Mouse (Mus musculus) hindbrain, embryonic 10.5 days (tissue): ENCODE measurements around the gene Zfp827. TPM values are rescaled to one million over a fixed set of nuclear protein-coding genes. Genes with fewer than 3 reads are reported as not detected.

Experiments
- DNase-seq: peaks from one replicate; pipeline ENCODE4 v3.0.0-alpha.2; 2017; ENCODE audit warnings: low spot score
- H3K27ac ChIP-seq: fragments of 300-500 bp; sonication (generic); 2 replicates; pipeline ENCODE4 v1.5.1; 2016; ENCODE audit warnings: mild to moderate bottlenecking, moderate library complexity
- H3K27me3 ChIP-seq: fragments of 300-500 bp; sonication (generic); 2 replicates; pipeline ENCODE4 v1.6.1; 2016; ENCODE audit warnings: mild to moderate bottlenecking; ENCODE audit not compliant: poor library complexity, insufficient read depth, severe bottlenecking
- H3K36me3 ChIP-seq: fragments of 300-500 bp; sonication (generic); 2 replicates; pipeline ENCODE4 v1.6.1; 2016; ENCODE audit warnings: mild to moderate bottlenecking, moderate library complexity
- H3K4me1 ChIP-seq: fragments of 300-500 bp; sonication (generic); replicated peaks from 2 replicates; pipeline ENCODE4 v1.6.1; 2016; ENCODE audit warnings: mild to moderate bottlenecking
- H3K4me3 ChIP-seq: fragments of 300-500 bp; sonication (generic); 2 replicates; pipeline ENCODE4 v1.5.1; 2016; ENCODE audit warnings: mild to moderate bottlenecking, moderate library complexity
- H3K9me3 ChIP-seq: fragments of 300-500 bp; sonication (generic); 2 replicates; pipeline ENCODE4 v1.6.1; 2016; ENCODE audit warnings: mild to moderate bottlenecking, moderate library complexity
- WGBS: fragments of 180-500 bp; shearing (Covaris S2); methylation state at CpG from one replicate; pipeline ENCODE4 v1.1.7; 2016; 5-methylcytosine and 5-hydroxymethylcytosine counted together
- polyA plus RNA-seq: library from polyadenylated mRNA; unstranded; fragments of >200 nt; fragmentation: Nextera tagmentation; extraction: Ambion mirVana; gene quantifications from 2 replicates; pipeline ENCODE4 v1.2.1, GENCODE M21; 2016

Gene Zfp827
- polyA plus RNA-seq, 1 experiment from 2014 or later: 6.2 TPM

DNA sequence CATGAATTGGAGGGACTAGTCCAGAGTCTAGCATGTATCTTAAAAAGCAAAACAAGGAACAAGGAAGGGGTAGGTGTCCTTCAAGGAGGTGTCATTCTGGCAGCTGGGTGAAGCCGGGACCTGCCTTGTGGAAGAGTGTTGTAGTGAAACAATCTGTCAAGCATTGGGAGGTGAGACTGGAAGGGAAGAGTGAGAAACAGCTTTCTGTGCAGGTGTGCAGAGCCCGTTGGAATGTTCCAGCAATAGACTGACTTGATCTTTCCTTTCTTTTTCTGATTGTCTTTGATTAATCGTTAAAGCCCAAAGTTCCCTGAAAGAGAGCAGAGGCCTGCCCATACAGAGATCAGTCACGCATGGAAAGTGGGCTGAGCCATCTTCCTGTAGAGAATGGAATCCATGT is 125.4 kb downstream of the Zfp827 start:
- H3K4me3 ChIP-seq: no peak overlapping the region
- no peaks in the 10 kb centered on the region for H3K27me3 ChIP-seq
- H3K9me3 ChIP-seq: no peaks in the 10 kb centered on the region
- 0 out of 2 replicates have a peak, but pooled peaks cover 2% of the 10 kb centered on the region for H3K4me1 ChIP-seq
- peaks cover 70% of the 10 kb centered on the region for H3K36me3 ChIP-seq
- 88% methylated on average over 4 of the region's 4 CpGs for whole genome bisulfite sequencing
- no peak for DNase-seq
- no peak overlapping the region for H3K27ac ChIP-seq

DNA sequence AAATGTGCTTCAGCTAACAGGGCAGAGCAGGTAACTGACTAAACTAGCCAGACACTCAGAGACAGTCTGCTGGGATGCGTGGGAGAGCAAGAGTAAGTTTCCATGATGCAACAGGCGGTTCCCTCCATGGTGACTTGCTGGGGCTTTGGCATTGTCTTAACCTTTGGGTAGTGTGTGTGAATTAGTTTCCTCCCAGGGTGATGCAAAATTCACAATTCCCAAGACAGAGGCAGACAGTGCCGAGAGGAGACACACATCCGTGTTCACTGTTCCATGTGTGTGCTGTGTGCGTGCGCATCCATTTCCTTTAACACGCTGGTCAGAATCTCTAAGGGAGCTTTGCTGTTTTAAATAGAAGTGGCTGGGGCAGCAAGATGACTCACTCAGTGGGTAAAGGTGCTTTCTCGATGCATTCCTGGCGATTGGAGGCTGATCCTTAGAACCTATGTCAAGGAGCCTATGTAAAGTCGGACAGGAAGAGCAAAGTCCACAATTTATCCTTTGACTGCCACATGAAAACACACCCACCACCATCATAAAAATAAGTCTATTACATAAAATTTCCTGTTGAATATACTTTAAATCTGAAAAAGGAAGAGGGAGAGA is 127.4 kb downstream of the Zfp827 start:
- 96% methylated on average over 10 of the region's 10 CpGs for WGBS
- peaks cover 2% of the 10 kb centered on the region; the same call in 1 of the 2 replicates for H3K4me1 ChIP-seq
- H3K27me3 ChIP-seq: no peaks in the 10 kb centered on the region
- DNase-seq: no peak
- no peak overlapping the region for H3K4me3 ChIP-seq
- H3K27ac ChIP-seq: no peak overlapping the region
- H3K36me3 ChIP-seq: peaks cover 71% of the 10 kb centered on the region
- H3K9me3 ChIP-seq: no peaks in the 10 kb centered on the region

DNA sequence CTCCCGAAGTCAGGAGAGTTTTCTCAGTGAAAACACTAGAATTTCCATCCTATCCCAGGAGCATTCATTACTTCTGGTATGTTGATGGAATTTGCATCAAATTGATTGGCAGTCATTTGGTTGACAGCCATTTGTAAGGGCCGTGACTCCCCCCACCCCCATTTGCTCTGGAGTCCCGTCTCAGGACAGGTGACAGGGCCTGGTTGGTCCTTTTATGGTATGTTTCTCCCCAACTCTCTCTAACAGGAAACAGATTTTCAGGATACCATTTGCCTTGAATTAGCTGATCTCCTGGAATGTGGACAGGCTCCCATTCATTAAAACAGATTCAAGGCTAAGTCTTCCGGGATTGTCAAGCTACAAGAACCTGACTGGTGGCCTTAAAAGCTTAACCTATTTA is 129.1 kb downstream of the Zfp827 start:
- 73% methylated on average over 4 of the region's 4 CpGs for WGBS
- peaks cover 66% of the 10 kb centered on the region for H3K36me3 ChIP-seq
- peak; percentile 14 for DNase-seq

DNA sequence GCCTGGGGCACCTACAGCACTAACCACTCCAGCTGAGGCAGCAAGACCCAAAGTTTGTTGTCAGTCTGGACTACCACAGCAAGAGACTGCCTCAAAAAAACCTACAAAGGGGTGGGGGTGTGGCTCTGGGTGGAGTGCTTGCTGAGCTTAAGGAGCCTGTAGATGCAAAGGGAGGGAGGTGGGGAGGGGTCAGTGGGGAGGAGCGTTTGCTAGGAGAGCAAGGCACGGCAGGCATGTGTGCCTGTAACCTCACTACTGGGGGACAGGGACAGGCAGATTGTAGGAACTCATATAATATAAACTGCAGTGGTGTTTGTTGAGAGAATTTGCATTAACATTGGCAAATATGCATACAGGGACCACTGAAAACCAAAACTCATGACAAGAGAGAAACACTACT is 130.1 kb downstream of the Zfp827 start:
- no peaks in the 10 kb centered on the region for H3K9me3 ChIP-seq
- DNase-seq: no peak
- WGBS: 46% methylated on average over 2 of the region's 2 CpGs
- no peak overlapping the region for H3K4me3 ChIP-seq
- peaks cover 56% of the 10 kb centered on the region for H3K36me3 ChIP-seq
- H3K27ac ChIP-seq: no peak overlapping the region
- no peaks in the 10 kb centered on the region for H3K27me3 ChIP-seq
- H3K4me1 ChIP-seq: peaks cover 4% of the 10 kb centered on the region; the same call in 1 of the 2 replicates

More for the DNA sequence above, 129.1 kb downstream of the Zfp827 start:
- Histone ChIP-seq H3K27me3 (no peaks in the 10 kb centered on the region), H3K4me3 (no peak overlapping the region), H3K9me3 (no peaks in the 10 kb centered on the region), H3K4me1 (peaks cover 2% of the 10 kb centered on the region; the same call in 1 of the 2 replicates), H3K27ac (no peak overlapping the region)

DNA sequence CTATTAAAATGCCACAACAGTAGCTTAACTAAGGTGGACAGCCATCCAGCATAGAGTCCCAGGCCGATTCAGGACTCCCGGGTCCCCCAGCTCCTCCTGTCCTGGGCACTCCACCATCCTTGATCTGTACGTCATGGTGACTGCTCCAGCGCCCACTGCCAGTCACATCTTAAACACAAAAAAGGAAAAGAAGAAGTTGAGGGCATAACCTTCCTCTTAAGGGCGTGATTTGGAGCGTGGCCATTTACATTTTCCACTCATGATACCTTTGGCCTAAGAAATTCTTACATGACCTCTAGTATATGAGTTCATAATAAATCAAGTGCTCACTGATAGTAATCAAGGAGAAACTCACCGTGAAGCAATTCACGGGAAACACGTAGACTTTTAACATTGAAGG is 131.2 kb downstream of the Zfp827 start:
- Histone ChIP-seq H3K4me3 (no peak overlapping the region), H3K27me3 (no peaks in the 10 kb centered on the region), H3K36me3 (peaks cover 47% of the 10 kb centered on the region), H3K27ac (no peak overlapping the region), H3K9me3 (no peaks in the 10 kb centered on the region), H3K4me1 (peaks cover 4% of the 10 kb centered on the region; the same call in 1 of the 2 replicates)
- no peak for DNase-seq
- WGBS: 90% methylated on average over 9 of the region's 9 CpGs

DNA sequence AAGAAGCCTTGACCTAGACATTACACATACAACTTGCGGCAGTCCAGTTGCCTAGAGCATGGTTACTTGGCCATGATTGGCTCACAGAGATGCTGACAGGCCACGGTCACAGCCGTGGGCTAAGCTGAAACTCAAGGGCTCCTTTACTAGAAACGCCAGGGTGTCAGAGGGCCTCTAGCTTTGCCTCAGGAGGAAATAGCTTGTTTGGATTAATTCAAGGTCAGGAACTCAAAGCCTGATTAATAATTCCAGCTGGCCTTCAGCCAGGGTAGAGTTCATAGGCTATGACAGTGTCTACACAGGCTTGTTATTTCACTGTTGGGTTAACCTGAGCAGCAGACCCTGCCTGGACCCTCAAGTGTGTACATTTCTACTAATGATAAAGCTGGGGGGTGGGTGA is 132.1 kb downstream of the Zfp827 start:
- peaks cover 4% of the 10 kb centered on the region; the same call in 1 of the 2 replicates for H3K4me1 ChIP-seq
- no peak for DNase-seq
- no peaks in the 10 kb centered on the region for H3K27me3 ChIP-seq
- H3K36me3 ChIP-seq: peaks cover 43% of the 10 kb centered on the region
- no peak overlapping the region for H3K4me3 ChIP-seq
- H3K27ac ChIP-seq: no peak overlapping the region
- H3K9me3 ChIP-seq: no peaks in the 10 kb centered on the region
- 79% methylated on average over 4 of the region's 4 CpGs for WGBS

DNA sequence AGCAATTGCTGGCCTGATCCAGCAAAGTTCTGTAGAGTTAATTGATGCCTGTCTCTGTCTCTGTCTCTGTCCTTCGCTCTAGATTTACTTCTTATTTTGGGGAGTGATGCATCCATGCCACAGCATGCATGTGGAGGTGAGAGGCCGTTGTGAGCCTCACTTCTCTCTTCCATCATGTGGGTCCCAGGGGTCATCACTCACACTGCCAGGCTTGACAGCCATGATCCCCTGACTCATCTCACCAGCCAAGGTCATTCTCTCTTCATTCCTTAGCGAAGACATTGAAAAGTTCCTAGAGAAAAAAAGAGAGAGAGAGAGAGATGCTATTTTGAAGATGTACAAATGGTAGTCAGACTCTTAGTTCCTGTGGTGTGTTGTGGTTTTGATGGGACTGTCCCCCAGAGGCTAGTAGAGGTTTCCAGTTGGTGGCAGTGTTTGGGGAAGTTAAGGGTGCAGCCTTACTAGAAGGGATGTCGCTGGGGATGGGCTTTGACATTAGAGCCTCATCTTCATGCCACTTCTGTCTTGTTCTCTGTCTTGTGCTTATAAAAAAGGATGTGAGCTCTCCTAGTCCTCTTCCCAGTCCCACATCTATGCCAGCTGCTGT is 133.0 kb downstream of the Zfp827 start:
- no peak overlapping the region for H3K27ac ChIP-seq
- WGBS: 92% methylated on average over 4 of the region's 4 CpGs
- peaks cover 4% of the 10 kb centered on the region; the same call in 1 of the 2 replicates for H3K4me1 ChIP-seq
- H3K27me3 ChIP-seq: no peaks in the 10 kb centered on the region
- H3K4me3 ChIP-seq: no peak overlapping the region
- no peak for DNase-seq
- no peaks in the 10 kb centered on the region for H3K9me3 ChIP-seq
- H3K36me3 ChIP-seq: peaks cover 51% of the 10 kb centered on the region

DNA sequence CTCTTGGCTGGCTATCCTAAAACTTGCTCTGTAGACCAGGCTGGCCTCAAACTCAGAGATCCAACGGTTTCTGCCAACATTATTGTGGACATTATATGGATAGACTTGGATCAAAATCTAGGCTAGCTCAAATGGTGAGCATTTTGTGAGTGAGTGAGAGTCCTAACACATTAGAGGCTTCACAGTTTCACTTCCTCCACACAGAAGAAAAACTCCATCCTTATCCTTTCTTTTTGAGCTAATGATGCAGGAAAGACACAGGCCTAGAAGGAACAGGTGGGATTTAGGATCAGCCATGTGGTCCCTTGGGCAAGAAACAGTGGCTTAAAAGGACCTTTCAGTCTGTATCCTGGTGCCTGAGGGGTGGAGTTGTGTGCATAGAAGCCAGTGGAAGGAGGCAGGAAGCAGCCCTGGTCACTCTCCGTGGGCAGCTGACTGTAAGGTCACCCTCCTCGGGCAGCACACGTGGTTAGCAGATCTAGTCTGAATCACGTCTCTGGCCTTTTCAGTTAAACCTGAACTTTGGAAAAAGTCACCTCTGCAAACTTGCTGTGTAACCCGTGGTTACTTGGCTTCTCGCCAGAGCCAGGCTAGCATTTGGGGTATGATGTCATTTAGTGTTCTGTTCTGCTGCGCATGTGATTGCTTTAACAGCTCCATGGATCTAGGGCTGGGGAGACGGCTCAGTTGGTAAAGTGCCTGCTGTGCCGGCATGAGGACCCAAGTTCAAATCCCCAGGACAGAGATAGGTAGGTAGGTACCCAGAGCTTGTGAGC is 134.5 kb downstream of the Zfp827 start:
- no peak for DNase-seq
- Histone ChIP-seq H3K4me3 (no peak overlapping the region), H3K36me3 (peaks cover 38% of the 10 kb centered on the region), H3K27me3 (no peaks in the 10 kb centered on the region), H3K27ac (no peak overlapping the region), H3K9me3 (no peaks in the 10 kb centered on the region), H3K4me1 (peaks cover 3% of the 10 kb centered on the region; the same call in 1 of the 2 replicates)
- WGBS: 84% methylated on average over 10 of the region's 10 CpGs

DNA sequence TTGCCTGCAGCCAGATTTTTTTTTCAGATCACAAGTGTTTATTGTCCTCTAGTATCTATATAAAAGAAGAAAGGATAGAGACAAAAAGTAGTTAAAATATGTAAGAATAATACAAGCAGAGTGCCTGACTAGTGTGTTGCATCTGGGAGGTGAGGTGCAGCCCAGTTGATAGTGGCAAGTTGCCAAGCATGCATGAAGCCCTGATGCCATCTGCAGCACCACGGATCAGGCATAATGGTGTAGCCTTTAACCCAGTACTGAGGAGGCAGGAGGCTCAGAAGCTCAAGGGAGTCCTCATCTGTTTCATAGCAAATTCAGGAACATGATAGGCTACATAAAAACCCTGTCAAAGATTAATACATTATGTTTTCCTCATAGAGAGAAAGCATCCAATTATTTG is 136.1 kb downstream of the Zfp827 start:
- Histone ChIP-seq H3K27ac (no peak overlapping the region), H3K36me3 (peaks cover 23% of the 10 kb centered on the region), H3K4me3 (no peak overlapping the region), H3K27me3 (no peaks in the 10 kb centered on the region), H3K4me1 (peaks cover 3% of the 10 kb centered on the region; the same call in 1 of the 2 replicates), H3K9me3 (no peaks in the 10 kb centered on the region)
- no peak for DNase-seq
- WGBS: 86% methylated on average over 1 of the region's 1 CpGs

DNA sequence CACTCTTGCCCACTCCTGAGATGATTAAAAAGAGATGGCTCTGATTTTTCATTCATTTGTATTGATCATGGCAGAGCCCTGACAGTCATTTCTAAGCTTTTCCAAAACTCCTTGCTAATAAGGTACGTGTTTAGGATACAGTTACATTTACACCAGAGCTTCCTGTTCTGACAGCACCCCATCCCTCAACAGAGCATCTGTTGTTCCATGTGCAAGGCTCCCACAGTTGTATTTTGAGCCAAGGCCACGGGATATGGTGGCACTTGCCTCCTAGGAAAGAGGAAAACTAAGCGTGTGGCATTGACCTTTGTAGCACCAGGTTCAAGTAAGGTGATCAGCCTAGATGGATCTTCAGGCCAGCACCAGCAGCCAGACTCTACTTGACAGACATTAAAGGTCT is 137.0 kb downstream of the Zfp827 start:
- Histone ChIP-seq H3K27me3 (no peaks in the 10 kb centered on the region), H3K4me1 (peaks cover 9% of the 10 kb centered on the region), H3K4me3 (no peak overlapping the region), H3K36me3 (peaks cover 21% of the 10 kb centered on the region), H3K27ac (no peak overlapping the region), H3K9me3 (no peaks in the 10 kb centered on the region)
- 83% methylated on average over 3 of the region's 3 CpGs for WGBS
- DNase-seq: no peak

DNA sequence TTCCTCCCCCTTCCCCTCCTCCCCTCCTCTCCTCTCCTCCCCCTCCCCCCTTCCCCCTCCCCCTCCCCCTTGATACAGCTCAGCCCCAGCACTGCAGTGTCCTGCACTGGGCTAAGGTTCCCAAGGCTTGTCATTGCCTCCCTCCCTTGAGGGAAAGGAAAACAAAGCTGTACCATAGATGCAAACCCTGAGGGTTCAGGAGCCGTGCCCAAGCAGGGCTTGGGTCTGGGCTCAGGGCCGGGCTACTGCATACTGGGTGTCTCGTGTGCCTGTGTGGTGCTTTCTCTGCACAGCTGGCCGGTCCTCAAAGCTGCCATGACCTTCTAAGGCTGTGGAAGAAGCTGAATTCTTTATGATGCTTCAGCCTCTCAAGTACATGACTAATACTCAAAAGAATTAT is 145.4 kb downstream of the Zfp827 start:
- peak overlapping the region; percentile 8; the same call in 1 of the 2 replicates for H3K27ac ChIP-seq
- WGBS: 66% methylated on average over 4 of the region's 4 CpGs
- H3K4me3 ChIP-seq: no peak overlapping the region
- H3K4me1 ChIP-seq: peaks cover 27% of the 10 kb centered on the region
- peaks cover 27% of the 10 kb centered on the region for H3K36me3 ChIP-seq
- no peaks in the 10 kb centered on the region for H3K9me3 ChIP-seq
- H3K27me3 ChIP-seq: no peaks in the 10 kb centered on the region
- DNase-seq: no peak

DNA sequence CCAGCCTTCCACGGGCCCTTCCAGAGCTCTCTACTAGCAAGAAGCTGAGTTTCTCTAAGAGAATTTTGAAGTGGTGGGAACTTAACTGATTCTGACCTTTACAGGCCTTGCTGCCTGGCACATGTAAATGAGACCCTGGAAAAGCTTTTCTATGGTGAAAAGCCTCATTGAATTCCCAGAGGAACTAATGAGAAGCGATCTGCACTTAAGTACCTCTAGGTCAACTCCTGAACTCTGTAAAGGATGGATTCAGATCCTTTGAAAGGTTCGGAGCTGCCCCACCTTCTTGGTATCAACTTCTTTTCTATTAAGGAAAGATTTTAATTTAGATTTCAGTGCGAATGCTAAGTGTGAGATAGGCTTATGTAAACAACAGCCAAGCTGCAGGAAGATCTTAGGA is 147.8 kb downstream of the Zfp827 start:
- Histone ChIP-seq H3K27ac (no peak overlapping the region), H3K27me3 (no peaks in the 10 kb centered on the region), H3K9me3 (no peaks in the 10 kb centered on the region), H3K4me3 (no peak overlapping the region), H3K4me1 (peaks cover 20% of the 10 kb centered on the region), H3K36me3 (peaks cover 46% of the 10 kb centered on the region)
- WGBS: 73% methylated on average over 4 of the region's 4 CpGs
- no peak for DNase-seq

DNA sequence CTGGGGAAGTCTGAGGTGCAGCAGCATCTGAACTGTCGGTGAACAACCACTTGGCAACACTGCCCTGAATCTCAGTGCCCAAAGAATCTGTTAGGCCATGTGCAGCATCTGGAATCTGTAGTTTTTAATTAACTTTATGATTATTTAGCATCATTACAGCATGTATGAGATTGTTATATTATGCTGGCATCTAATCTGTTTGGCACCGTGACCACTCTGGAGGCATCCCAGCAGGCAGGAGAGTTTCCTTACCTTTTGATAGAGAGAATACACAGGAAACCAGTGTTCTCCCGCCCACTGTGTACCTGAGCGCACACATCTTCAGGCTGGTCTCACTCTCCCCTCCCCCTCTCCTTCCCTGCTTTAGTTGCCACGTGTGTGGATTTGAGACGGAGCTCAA is 151.4 kb downstream of the Zfp827 start:
- Histone ChIP-seq H3K9me3 (no peaks in the 10 kb centered on the region), H3K36me3 (peaks cover 83% of the 10 kb centered on the region), H3K4me1 (peaks cover 10% of the 10 kb centered on the region), H3K27me3 (no peaks in the 10 kb centered on the region), H3K4me3 (no peak overlapping the region), H3K27ac (no peak overlapping the region)
- WGBS: 91% methylated on average over 6 of the region's 6 CpGs
- no peak for DNase-seq
